Mouse (Mus musculus): ENCODE data around the gene Slamf9. TPM values are rescaled to one million over a fixed set of nuclear protein-coding genes. Genes with fewer than 3 reads are reported as not detected.

Slamf9 gene
- total RNA-seq, 2 experiments from 2014 or later: 0.77 TPM; not detected in 1

DNA sequence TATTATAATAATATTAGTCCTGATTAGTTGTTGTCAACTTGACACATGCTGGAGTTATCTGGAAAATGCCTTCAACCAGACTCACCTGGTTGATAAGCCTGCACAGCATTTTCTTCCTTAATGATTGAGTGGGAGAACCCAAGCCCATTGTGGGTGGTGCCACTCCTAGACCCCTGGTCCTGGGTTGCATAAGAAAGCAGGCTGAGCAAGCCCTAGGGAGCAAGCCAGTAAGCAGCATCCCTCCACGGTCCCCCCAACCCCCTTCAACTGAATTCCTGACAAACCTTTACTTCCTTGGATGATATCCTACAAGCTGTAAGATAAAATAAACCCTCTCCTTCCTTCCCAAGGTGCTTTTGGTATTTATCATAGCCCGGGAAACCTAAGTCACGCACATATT is 18.0 kb upstream of the Slamf9 start:
- no peak for ATAC-seq (replicated peaks; ENCODE audit: low FRiP score, poor library complexity, severe bottlenecking)

GRCm38 (mm10) chr1:172458041-172458440 is 17.1 kb upstream of the Slamf9 start:
- no peak for ATAC-seq (replicated peaks; ENCODE audit: low FRiP score, poor library complexity, severe bottlenecking)

DNA sequence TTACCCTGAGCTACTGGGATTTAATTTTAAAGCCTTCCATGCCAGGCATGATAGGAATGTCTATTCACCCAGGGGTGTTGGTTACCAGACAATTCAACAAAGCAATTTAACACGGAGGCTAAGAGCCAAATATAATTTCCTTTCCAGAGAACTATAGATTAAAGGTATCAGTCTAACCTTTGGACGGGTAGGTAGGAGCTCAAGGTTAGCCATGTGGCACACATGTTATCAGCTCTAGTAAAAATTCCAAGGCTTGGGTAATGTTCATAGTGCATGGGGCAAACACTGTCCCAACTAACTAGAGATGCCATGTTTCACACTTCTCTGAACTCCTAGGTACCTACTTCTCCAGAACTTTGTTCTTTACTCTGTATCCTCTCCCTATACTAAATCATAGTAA is 13.6 kb upstream of the Slamf9 start:
- no peak for ATAC-seq (replicated peaks; ENCODE audit: low FRiP score, poor library complexity, severe bottlenecking)

- ATAC-seq (replicated peaks; ENCODE audit: low FRiP score, poor library complexity, severe bottlenecking): no peak
Observed at GRCm38 (mm10) chr1:172462534-172462933, 12.6 kb upstream of the Slamf9 start.

GRCm38 (mm10) chr1:172463387-172464333 is 11.5 kb upstream of the Slamf9 start:
- no peak for ATAC-seq (replicated peaks; ENCODE audit: low FRiP score, poor library complexity, severe bottlenecking)

GRCm38 (mm10) chr1:172468301-172468877 is 6.8 kb upstream of the Slamf9 start:
- ATAC-seq (replicated peaks; ENCODE audit: low FRiP score, poor library complexity, severe bottlenecking): no peak

- no peak for ATAC-seq (replicated peaks; ENCODE audit: low FRiP score, poor library complexity, severe bottlenecking)
Observed at GRCm38 (mm10) chr1:172469373-172469772, 5.8 kb upstream of the Slamf9 start.

DNA sequence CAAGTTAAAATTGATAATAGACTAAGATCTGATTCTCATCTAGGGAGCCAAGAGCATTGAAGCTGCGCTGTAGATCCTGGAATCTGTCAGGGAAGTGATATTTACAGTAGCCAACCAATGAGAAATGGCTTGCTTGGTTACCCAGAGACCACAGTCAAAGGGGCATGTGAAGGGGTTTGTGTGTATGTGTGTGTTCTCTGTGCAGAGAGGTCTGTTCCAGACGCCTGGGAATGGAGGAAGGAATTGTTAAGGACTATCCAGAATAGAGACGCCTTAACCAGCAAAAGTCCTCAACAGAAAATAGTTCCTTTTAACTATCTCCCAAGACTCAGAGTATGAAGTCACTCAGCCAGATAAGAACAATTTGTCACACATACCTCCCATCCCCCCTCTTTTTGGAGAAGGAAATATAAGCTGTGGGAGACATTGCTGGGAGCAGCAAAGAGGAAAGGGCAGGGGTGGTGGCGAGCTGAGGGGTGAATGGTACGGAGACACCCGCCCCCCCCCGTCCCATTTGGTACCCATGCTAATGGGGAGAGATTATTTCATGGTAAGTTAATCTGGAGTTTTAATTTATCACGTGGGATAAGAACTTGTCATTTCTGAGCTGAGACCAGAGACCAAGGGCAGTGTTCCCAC is 5.2 kb upstream of the Slamf9 start:
- ATAC-seq (replicated peaks; ENCODE audit: low FRiP score, poor library complexity, severe bottlenecking): no peak

GRCm38 (mm10) chr1:172472909-172473308 is 2.2 kb upstream of the Slamf9 start:
- ATAC-seq (replicated peaks; ENCODE audit: low FRiP score, poor library complexity, severe bottlenecking): no peak

DNA sequence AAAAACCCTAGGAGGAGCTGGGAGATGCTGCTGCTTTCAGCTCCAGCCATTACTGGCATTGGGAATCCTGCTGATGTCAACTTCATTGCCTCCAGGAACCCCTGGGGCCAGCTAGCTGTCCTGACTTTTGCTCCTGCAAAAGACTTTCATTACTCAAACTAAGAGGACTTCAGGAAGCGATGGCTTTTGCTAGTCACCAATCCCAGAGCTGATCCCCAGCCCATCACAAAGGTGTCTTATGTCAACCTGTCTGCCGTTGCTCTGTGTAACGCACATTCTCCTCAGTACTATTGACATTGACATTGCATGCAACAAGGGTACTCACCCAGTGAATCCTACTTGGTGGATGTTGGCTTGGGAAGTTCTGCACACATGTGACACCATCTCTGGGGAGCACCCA is 962 bp upstream of the Slamf9 start:
- no peak for ATAC-seq (replicated peaks; ENCODE audit: low FRiP score, poor library complexity, severe bottlenecking)

- ATAC-seq (replicated peaks; ENCODE audit: low FRiP score, poor library complexity, severe bottlenecking): no peak
Observed at GRCm38 (mm10) chr1:172478020-172478419, 2.9 kb downstream of the Slamf9 start.

GRCm38 (mm10) chr1:172480376-172480775 is 5.2 kb downstream of the Slamf9 start:
- ATAC-seq (replicated peaks; ENCODE audit: low FRiP score, poor library complexity, severe bottlenecking): no peak

DNA sequence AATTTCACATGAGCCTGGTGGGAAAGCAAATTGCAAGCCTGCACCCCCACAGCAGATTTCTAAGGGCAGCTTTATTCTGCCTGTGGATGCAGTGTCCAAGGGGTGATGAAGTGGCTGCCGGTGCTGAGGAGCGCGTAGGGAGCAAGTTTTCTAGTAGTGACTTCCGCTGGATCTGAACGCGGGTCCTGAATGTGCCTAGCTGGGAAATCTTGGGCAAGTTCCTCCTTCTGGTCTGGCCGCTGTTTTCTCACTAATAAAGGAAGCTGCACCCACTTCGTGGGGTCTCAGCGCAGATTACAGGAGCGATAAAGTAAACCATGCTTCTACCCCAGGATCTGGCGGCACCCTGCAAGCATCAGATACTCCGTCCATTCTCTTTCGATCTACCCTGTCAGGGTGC is 6.0 kb downstream of the Slamf9 start:
- no peak for ATAC-seq (replicated peaks; ENCODE audit: low FRiP score, poor library complexity, severe bottlenecking)

GRCm38 (mm10) chr1:172481540-172482280 is 6.6 kb downstream of the Slamf9 start, which contains the start of gene Igsf9:
TSS of gene Igsf9 (plus strand) at chr1:172481788.
- no peak for ATAC-seq (replicated peaks; ENCODE audit: low FRiP score, poor library complexity, severe bottlenecking)

DNA sequence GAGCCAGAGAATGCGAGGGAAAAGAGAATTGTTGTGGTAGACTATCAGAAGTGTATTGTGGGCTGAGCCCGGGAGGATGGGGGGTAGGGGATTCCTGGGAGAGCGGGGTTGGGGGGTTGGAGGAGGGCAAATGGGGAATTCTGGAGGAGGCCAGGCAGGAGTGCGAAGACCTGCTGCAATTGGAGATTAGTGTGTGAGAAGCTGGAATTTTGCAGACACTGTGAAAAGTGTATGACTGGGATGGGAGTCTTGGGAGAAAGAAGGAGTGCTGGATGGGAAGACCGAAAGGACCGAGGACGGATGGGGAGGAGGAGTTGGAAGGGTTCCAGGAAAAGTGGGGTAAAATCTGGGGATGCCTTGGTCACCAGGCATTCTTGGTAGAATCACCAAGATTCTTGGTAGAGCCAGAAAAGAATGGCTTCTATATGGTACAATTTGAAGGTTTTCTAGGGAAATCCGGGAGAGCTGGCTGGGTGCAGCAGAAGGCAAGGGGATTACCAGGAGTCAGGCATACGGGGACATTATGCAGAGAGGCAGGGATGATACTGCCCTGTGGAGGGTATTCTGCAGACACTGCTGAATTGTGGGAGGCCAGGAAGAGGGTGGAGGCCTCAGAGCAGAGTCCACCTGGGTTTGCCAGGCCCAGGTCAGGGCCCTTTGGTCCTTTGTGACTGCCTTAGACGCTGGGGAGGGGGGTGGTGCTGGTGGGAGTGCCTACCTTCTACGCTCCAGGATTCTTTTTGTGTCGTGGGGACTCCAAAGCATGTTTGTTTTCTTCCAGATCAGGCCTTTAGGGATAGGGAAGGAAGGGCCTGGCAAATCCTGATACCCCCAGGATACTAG is 7.6 kb downstream of the Slamf9 start:
- ATAC-seq (replicated peaks; ENCODE audit: low FRiP score, poor library complexity, severe bottlenecking): 0 out of 2 replicates have a peak, but pooled peaks have one; percentile 13

- no peak for ATAC-seq (replicated peaks; ENCODE audit: low FRiP score, poor library complexity, severe bottlenecking)
Observed at GRCm38 (mm10) chr1:172483361-172483660, 8.2 kb downstream of the Slamf9 start.

DNA sequence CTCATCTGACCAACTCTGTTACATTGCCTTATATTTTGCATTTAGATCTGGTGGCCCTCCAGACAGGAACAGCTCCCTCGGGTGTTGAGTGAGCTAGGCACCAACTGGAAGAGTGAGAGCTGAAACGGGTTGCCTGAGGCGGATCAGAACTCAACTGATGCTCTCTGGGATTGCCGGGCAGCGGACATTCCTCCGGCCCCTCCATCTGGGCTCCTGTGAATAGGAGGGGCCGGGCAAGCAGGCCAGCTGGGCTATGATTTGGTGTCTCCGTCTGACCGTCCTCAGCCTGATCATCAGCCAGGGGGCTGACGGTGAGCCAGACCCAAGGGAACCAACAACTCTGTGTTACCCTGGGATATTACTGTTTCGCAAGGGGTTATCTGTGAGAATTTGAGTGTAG is 9.1 kb downstream of the Slamf9 start:
- no peak for ATAC-seq (replicated peaks; ENCODE audit: low FRiP score, poor library complexity, severe bottlenecking)

DNA sequence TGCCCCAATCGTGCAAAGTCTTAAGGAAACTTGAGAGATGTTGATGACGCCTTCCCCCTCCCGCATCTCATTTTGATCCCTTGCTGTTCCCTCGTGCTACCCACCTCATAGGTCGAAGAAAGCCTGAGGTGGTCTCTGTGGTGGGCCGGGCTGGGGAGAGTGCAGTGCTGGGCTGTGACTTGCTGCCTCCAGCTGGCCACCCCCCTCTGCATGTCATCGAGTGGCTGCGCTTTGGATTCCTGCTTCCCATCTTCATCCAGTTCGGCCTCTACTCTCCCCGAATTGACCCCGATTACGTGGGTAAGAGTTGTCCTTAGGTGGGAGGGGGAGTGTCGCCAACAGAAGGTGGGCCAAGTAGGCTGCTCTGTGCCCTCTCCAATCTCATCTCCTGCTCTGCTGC is 9.5 kb downstream of the Slamf9 start:
- no peak for ATAC-seq (replicated peaks; ENCODE audit: low FRiP score, poor library complexity, severe bottlenecking)

DNA sequence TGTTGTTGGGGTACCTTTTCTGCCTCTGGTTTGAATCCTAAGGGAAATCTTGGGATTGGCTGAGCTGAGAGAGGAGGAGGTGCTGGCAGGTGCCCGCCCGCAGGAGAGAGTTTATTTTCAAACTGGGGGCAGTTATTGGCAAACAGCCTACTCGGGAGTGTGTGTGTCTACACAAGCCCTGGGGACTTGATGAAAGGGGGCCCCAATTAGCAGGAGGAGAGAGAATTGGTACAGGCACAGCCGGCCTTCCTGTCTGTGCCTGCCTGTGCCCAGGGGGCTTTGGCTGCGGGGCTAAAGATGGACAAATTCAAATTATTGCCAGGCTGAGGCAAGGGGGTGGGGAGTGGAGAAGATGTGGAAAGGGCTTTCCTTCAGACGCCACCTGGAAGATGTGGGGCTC is 10.7 kb downstream of the Slamf9 start:
- no peak for ATAC-seq (replicated peaks; ENCODE audit: low FRiP score, poor library complexity, severe bottlenecking)
